Mouse (Mus musculus): ENCODE measurements at regions not wholly inside any gene's neighbourhood (a gene's known extent, or its start where the extent isn't known, plus 50 kb on each side); places are given as distances from the start of the nearest gene placed in this dataset.
"Not testable (repeated sequence)": the region's sequence is repeated elsewhere in the genome, so short reads cannot be mapped to it uniquely, and the experiment has no call there.

GRCm38 (mm10) chr5:51982780-51983179 is 207.5 kb downstream of the Dhx15 start:
- Histone ChIP-seq H3K36me3 (ENCODE audit: control insufficient read depth, insufficient read depth, low read length, poor library complexity, severe bottlenecking) (no peaks in the 10 kb centered on the region), H3K27me3 (ENCODE audit: control insufficient read depth, insufficient read depth, low read length, poor library complexity, severe bottlenecking) (no peaks in the 10 kb centered on the region)
- DNase-seq (ENCODE audit: low read depth, low spot score), result no peak

DNA sequence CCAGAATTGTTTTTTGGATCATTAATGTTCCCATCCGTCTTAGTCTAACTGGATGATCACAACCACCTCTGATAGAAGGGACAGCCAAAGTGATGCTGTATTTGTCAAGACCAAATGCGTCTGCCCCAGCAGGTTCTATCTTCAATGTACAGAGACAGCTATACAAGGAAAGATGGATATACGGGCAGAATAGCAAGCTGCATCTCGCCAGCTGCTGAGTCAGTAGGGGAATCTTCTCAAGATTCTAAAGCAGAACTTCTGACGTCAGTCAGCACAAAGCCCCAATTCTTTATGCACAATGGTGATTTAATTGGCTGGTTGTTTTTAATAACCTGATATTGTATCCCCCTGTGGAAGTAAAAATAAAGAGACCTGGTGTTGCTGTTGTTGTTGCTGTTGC is 209.4 kb downstream of the Dhx15 start:
- DNase-seq (ENCODE audit: low read depth, low spot score), result no peak
- H3K27me3 ChIP-seq (ENCODE audit: control insufficient read depth, insufficient read depth, low read length, poor library complexity, severe bottlenecking), result no peaks in the 10 kb centered on the region

DNA sequence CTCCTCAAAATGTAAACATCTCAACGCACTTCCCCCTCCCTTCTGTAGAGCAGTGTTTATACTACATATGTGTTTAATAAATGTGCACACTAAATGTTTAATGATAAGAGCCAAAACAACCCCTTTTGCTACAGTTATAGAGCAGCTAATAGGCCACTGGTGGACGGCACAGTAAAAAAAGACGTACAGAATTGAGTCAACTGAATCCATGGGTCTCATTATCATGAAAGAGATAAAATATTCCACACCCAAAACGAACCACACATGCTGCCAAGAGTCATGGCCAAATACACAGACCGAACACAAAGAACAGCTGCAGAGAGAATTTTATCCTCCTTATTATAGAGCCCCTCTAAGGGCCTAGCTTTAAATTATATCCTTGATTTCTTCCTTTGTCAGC is 237.8 kb downstream of the Dhx15 start:
- no peaks in the 10 kb centered on the region for H3K27me3 ChIP-seq (ENCODE audit: control insufficient read depth, insufficient read depth, low read length, poor library complexity, severe bottlenecking)
- no peaks in the 10 kb centered on the region for H3K36me3 ChIP-seq (ENCODE audit: control insufficient read depth, insufficient read depth, low read length, poor library complexity, severe bottlenecking)
- no peak for DNase-seq (ENCODE audit: low read depth, low spot score)

More for the DNA sequence above, 209.4 kb downstream of the Dhx15 start:
- no peaks in the 10 kb centered on the region for H3K36me3 ChIP-seq (ENCODE audit: control insufficient read depth, insufficient read depth, low read length, poor library complexity, severe bottlenecking)

DNA sequence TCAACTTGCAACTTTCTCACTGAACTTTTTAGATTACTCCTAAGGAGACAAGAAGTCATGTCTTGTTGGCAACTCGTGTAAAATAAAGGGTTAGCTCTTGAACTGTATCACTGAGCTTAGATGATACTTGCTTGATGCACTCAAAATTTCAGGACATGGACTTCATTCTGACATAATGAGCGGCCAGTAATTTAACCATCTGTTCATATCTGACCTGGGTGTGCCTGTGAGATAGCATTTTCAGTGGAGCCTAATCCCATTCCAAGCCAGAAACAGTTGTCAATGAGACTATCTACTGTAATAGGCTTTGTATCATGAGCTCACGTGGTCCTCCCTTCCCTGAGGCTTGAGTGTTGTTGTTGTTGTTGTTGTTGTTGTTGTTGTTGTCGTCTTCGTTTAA is 240.3 kb downstream of the Dhx15 start:
- no peak for DNase-seq (ENCODE audit: low read depth, low spot score)
- no peaks in the 10 kb centered on the region for H3K27me3 ChIP-seq (ENCODE audit: control insufficient read depth, insufficient read depth, low read length, poor library complexity, severe bottlenecking)

GRCm38 (mm10) chr5:51946062-51946461 is 244.3 kb downstream of the Dhx15 start:
- no peak for DNase-seq (ENCODE audit: low read depth, low spot score)
- Histone ChIP-seq H3K36me3 (ENCODE audit: control insufficient read depth, insufficient read depth, low read length, poor library complexity, severe bottlenecking) (no peaks in the 10 kb centered on the region), H3K27me3 (ENCODE audit: control insufficient read depth, insufficient read depth, low read length, poor library complexity, severe bottlenecking) (no peaks in the 10 kb centered on the region)

More for the DNA sequence above, 240.3 kb downstream of the Dhx15 start:
- H3K36me3 ChIP-seq (ENCODE audit: control insufficient read depth, insufficient read depth, low read length, poor library complexity, severe bottlenecking), result no peaks in the 10 kb centered on the region

DNA sequence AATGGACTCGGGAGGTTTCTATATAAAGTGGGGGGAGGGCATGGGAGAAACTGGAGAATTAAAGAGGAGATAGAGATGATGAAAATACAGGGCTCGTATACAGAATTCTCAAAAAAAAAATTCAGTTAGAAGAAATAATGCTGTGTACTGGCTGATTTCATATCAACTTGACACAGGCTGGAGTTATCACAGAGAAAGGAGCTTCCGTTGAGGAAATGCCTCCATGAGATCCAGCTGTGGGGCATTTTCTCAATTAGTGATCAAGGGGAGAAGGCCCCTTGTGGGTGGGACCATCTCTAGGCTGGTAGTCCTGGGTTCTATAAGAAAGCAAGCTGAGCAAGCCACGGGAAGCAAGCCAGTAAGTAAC is 248.4 kb downstream of the Dhx15 start:
- not testable (repeated sequence) for H3K27me3 ChIP-seq (ENCODE audit: control insufficient read depth, insufficient read depth, low read length, poor library complexity, severe bottlenecking); DNase-seq (ENCODE audit: low read depth, low spot score)

DNA sequence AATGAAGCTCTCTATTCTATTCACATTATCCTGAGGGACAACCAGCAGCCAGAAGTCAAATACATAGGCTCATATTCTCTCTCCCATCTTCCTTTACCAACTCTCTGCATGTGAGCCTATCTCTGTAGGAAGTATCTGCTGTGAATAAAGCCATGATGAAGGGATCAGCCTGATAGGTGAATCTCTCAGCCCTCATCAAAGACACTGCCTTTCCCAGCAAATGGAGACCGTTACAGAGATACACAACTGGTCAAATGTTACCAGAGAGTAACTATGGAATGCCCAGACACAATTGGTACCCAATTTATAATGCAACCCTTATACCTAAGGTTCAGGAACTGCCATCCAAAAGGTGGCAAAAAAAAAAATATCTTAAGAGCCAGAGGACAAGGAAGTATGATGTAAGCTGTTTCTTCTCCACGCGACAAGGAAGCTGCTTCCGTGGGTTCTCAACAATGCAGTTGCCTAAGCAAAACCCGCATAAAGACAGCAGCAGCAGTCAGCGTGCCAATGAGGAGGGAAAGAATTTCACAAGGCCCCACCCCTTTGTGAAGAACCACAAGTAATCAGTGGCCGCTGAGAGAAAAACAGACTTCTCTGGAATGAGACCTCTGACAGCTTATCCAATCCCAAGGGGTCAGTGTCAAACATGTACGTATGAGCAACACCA is 248.9 kb downstream of the Dhx15 start:
- no peaks in the 10 kb centered on the region for H3K27me3 ChIP-seq (ENCODE audit: control insufficient read depth, insufficient read depth, low read length, poor library complexity, severe bottlenecking)
- H3K36me3 ChIP-seq (ENCODE audit: control insufficient read depth, insufficient read depth, low read length, poor library complexity, severe bottlenecking), result no peaks in the 10 kb centered on the region
- DNase-seq (ENCODE audit: low read depth, low spot score), result no peak

More for the DNA sequence above, 248.4 kb downstream of the Dhx15 start:
- not testable (repeated sequence) for H3K36me3 ChIP-seq (ENCODE audit: control insufficient read depth, insufficient read depth, low read length, poor library complexity, severe bottlenecking)

- DNase-seq (ENCODE audit: low read depth, low spot score), result no peak
- Histone ChIP-seq H3K36me3 (ENCODE audit: control insufficient read depth, insufficient read depth, low read length, poor library complexity, severe bottlenecking) (no peaks in the 10 kb centered on the region), H3K27me3 (ENCODE audit: control insufficient read depth, insufficient read depth, low read length, poor library complexity, severe bottlenecking) (no peaks in the 10 kb centered on the region; the same call in 1 of the 2 replicates)
These were observed 251.5 kb downstream of the Dhx15 start for GRCm38 (mm10) chr5:51938845-51939244.

DNA sequence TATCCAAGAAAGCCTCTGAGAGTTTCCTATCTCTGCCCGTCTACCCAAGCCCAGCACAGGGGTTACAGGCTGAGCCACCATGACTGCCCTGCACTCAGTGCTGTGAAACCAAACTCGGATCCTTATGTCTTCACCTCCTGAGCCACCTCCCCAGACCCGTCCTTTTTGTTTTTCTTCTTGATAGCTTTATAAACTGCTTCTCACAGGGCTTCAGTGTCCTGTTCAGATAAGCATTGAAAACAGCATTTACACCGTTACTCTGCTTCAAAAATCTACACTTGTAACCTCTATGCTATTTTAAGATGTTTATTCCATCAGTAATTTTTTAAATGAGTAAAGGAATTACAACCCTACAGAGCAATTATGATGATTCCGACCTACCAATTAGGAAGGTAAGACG is 253.0 kb downstream of the Dhx15 start:
- DNase-seq (ENCODE audit: low read depth, low spot score), result no peak
- Histone ChIP-seq H3K36me3 (ENCODE audit: control insufficient read depth, insufficient read depth, low read length, poor library complexity, severe bottlenecking) (no peaks in the 10 kb centered on the region), H3K27me3 (ENCODE audit: control insufficient read depth, insufficient read depth, low read length, poor library complexity, severe bottlenecking) (no peaks in the 10 kb centered on the region; the same call in 1 of the 2 replicates)

DNA sequence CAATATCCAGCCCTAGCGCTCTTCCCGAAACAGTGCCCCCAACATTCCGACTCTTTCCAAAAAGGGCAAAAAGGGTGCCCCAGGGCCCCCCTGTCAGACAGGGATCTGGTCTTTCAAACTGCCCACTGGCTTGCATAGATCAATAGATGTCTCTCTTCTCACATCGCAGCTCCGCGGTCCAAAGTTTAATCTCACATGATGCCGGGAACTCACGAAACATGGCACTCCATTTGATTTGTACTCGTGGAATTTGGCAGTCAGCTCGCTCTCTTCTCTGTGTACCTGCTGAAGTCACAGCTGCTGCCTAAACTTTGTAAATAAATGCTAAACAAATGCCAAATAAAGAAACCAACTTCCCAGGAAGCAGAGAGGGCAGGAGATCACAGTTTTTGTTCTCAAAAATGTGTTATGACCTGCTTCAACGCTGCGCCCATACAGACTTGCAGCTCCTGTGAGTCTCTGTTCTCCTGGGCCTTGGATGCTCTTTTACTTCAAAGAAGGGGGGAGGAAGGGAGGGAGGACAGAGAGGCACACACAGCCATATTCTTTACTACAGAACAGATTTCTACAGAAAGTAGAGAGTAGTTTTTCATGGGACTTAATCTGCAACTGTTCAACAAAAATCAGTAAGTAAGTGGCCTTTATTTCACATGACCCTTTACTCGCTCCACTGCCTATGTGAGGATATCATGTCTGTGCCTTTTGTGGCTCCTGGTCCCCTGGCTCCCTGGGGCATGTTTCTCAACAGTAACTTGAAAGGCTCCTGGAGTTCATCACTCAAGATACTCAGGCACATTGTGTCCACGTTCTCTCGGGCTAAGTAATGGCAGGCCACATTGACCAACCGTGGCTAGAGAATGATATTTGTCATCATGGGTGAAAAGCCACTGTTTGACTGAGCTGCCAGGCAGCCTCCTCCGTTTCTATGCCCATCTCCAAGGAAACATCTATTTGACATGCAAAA is 254.6 kb downstream of the Dhx15 start:
- no peaks in the 10 kb centered on the region for H3K36me3 ChIP-seq (ENCODE audit: control insufficient read depth, insufficient read depth, low read length, poor library complexity, severe bottlenecking)
- DNase-seq (ENCODE audit: low read depth, low spot score), result no peak
- H3K27me3 ChIP-seq (ENCODE audit: control insufficient read depth, insufficient read depth, low read length, poor library complexity, severe bottlenecking), result no peaks in the 10 kb centered on the region; the same call in 1 of the 2 replicates

GRCm38 (mm10) chr5:51934910-51935309 is 255.4 kb downstream of the Dhx15 start:
- DNase-seq (ENCODE audit: low read depth, low spot score), result no peak
- Histone ChIP-seq H3K27me3 (ENCODE audit: control insufficient read depth, insufficient read depth, low read length, poor library complexity, severe bottlenecking) (no peaks in the 10 kb centered on the region; the same call in 1 of the 2 replicates), H3K36me3 (ENCODE audit: control insufficient read depth, insufficient read depth, low read length, poor library complexity, severe bottlenecking) (no peaks in the 10 kb centered on the region)

DNA sequence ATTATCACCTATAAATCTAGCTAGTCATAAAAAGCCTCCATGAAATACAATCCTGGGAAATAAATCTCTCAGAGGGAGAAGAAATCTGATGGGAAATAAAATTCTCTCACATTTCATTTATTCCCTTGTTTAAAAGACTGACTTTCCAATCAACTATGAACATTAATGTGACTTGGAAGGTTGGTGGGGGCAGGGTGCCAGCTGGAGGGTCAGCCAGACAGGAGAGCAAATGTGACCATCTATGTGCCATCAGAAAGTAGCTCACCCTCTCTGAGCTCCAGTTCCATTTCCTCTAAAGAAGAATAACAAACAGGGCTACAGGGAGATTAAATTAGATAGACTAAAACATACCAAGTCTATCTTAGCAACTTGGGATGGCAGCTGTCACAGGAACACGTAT is 257.0 kb downstream of the Dhx15 start:
- no peak for DNase-seq (ENCODE audit: low read depth, low spot score)
- no peaks in the 10 kb centered on the region for H3K36me3 ChIP-seq (ENCODE audit: control insufficient read depth, insufficient read depth, low read length, poor library complexity, severe bottlenecking)
- no peaks in the 10 kb centered on the region; the same call in 1 of the 2 replicates for H3K27me3 ChIP-seq (ENCODE audit: control insufficient read depth, insufficient read depth, low read length, poor library complexity, severe bottlenecking)

DNA sequence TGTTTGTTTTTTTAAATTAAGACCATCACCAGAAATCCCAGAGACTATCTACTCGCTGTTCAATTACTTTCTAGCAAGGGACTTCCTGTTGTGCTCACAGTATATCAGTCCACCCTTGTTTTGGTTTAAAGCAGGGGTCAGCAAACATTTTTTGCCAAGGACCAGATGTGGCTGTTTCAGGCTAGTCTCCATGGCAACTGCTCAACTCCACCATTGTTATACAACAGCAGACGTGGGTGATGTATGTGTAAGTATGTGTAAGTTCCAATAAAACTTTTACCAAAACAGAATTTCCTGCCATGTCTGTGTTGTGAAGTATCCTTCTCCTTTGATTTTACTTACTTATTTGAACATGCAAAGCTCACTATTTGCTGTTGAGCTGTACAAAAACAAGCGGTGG is 259.9 kb downstream of the Dhx15 start:
- DNase-seq (ENCODE audit: low read depth, low spot score), result no peak
- no peaks in the 10 kb centered on the region for H3K36me3 ChIP-seq (ENCODE audit: control insufficient read depth, insufficient read depth, low read length, poor library complexity, severe bottlenecking)
- no peaks in the 10 kb centered on the region for H3K27me3 ChIP-seq (ENCODE audit: control insufficient read depth, insufficient read depth, low read length, poor library complexity, severe bottlenecking)

- no peaks in the 10 kb centered on the region for H3K27me3 ChIP-seq (ENCODE audit: control insufficient read depth, insufficient read depth, low read length, poor library complexity, severe bottlenecking)
- no peaks in the 10 kb centered on the region for H3K36me3 ChIP-seq (ENCODE audit: control insufficient read depth, insufficient read depth, low read length, poor library complexity, severe bottlenecking)
- no peak for DNase-seq (ENCODE audit: low read depth, low spot score)
These were observed 261.5 kb downstream of the Dhx15 start for GRCm38 (mm10) chr5:51928801-51929200.

DNA sequence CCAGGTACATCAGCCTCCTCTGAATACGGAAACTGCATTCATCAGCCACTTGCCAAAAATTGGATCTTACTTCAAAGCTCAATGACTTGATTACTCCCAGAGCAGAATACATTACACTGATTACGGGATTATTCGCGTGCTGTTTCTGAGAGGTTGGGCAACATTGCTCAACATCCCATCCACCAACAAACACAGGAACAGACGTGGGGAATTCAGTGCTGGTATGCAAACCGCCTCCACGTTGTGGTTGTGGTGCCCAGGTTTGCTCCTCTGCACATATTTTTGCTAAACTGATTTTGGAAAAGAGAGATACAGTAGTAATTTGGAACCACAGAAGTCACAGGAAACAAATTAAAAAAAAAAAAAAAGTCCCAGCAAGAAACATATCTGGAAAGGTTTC is 266.9 kb downstream of the Dhx15 start:
- Histone ChIP-seq H3K36me3 (ENCODE audit: control insufficient read depth, insufficient read depth, low read length, poor library complexity, severe bottlenecking) (no peaks in the 10 kb centered on the region), H3K27me3 (ENCODE audit: control insufficient read depth, insufficient read depth, low read length, poor library complexity, severe bottlenecking) (no peaks in the 10 kb centered on the region)
- no peak for DNase-seq (ENCODE audit: low read depth, low spot score)
